Mouse (Mus musculus) layer of hippocampus, postnatal 14 days (tissue): ENCODE results near the gene Arfgap3. TPM values are rescaled to one million over a fixed set of nuclear protein-coding genes. Genes with fewer than 3 reads are reported as not detected.

Experiments
- DNase-seq, 2 experiments: peaks; one replicate each; pipeline ENCODE4 v3.0.0; 2021 to 2022; ENCODE audit warnings: low spot score in 2 of 2, mixed read lengths in 1 of 2
- total RNA-seq, 2 experiments: library from RNA; stranded (reverse); gene quantifications; 2 replicates each; pipeline ENCODE4 v1.2.3; 2021

The Arfgap3 gene
- total RNA-seq, 2 experiments from 2014 or later = 17.1 to 21.1 TPM

- no peak for DNase-seq
These were observed 94.8 kb downstream of the Arfgap3 start for GRCm38 (mm10) chr15:83255191-83255782.

GRCm38 (mm10) chr15:83254372-83255070 lies 95.5 kb downstream of the Arfgap3 start:
- DNase-seq = no peak

GRCm38 (mm10) chr15:83252060-83252459 lies 98.0 kb downstream of the Arfgap3 start:
- DNase-seq = no peak

- no peak for DNase-seq
These were observed 98.7 kb downstream of the Arfgap3 start, which contains the start of gene A4galt for GRCm38 (mm10) chr15:83251176-83252004. A4galt (minus strand) TSS chr15:83251774.

- no peak for DNase-seq
These were observed 99.3 kb downstream of the Arfgap3 start for GRCm38 (mm10) chr15:83250651-83251175.

Other genes starting within 250 kb of the Arfgap3 start
- 100 to 1,000 TPM; 128 to 133 TPM for gene Rrp7a, start 227.4 kb downstream of the Arfgap3 start, total RNA-seq
- 10 to 100 TPM; 85.8 to 87.6 TPM for gene Poldip3, start 200.9 kb downstream of the Arfgap3 start, total RNA-seq
- gene Cyb5r3, start 177.7 kb downstream of the Arfgap3 start, total RNA-seq = 10 to 100 TPM; 80.9 to 89.8 TPM
- gene A4galt, start 98.5 kb downstream of the Arfgap3 start, total RNA-seq = 1 to 10 TPM; 1.8 to 1.9 TPM
- 10 to 100 TPM; 50.2 to 55.7 TPM for gene Pacsin2, start 114.4 kb upstream of the Arfgap3 start, total RNA-seq
- 10 to 100 TPM; 37.8 to 39.2 TPM for gene Ttll1, start 160.6 kb upstream of the Arfgap3 start, total RNA-seq
- gene Bik, start 176.6 kb upstream of the Arfgap3 start, total RNA-seq = under 1 TPM in 1 of 2 experiments, not detected in 1; 0.37 TPM
- gene Tspo, start 213.3 kb upstream of the Arfgap3 start, total RNA-seq = 1 to 10 TPM; 2.2 to 4.0 TPM
- 10 to 100 TPM; 29.3 to 30.5 TPM for gene Mcat, start 213.5 kb upstream of the Arfgap3 start, total RNA-seq
- 10 to 100 TPM; 15.1 TPM for gene Ttll12, start 244.9 kb upstream of the Arfgap3 start, total RNA-seq